Mouse (Mus musculus) gastrocnemius, adult 2 months (tissue): ENCODE measurements around the gene Lasp1. TPM values are rescaled to one million over a fixed set of nuclear protein-coding genes. Genes with fewer than 3 reads are reported as not detected.
A peak's percentile ranks its signal among the peaks of the same experiment; 100 is the strongest.
"Not testable (repeated sequence)": the region's sequence is repeated elsewhere in the genome, so short reads cannot be mapped to it uniquely, and the experiment has no call there.

Experiments
- DNase-seq: peaks from one replicate; pipeline ENCODE4 v3.0.0; 2022
- H3K27ac ChIP-seq: fragments of 200-600 bp; 2 replicates; pipeline ENCODE4 v1.8.1; 2022; ENCODE audit warnings: mild to moderate bottlenecking
- H3K4me3 ChIP-seq: fragments of 200-600 bp; 2 replicates; pipeline ENCODE4 v1.8.1; 2022; ENCODE audit warnings: mild to moderate bottlenecking, moderate library complexity
- CTCF ChIP-seq: fragments of 200-600 bp; IDR thresholded peaks from 2 replicates; pipeline ENCODE4 v1.8.1; 2022; ENCODE audit warnings: antibody characterized with exemption, mild to moderate bottlenecking, moderate library complexity
- intact Hi-C: fragments of 180-260 bp; cut with DNase I; formaldehyde crosslinking; loops from one replicate; pipeline ENCODE4 v1.15.1; 2025
- total RNA-seq, 2 experiments: library from RNA; stranded (reverse); gene quantifications; 2 replicates each; pipeline ENCODE4 v1.2.3; 2021

The Lasp1 gene
- total RNA-seq, 2 experiments from 2014 or later: 10.0 to 16.8 TPM

- intact Hi-C loops: no loop called here
- no peak for TF ChIP-seq CTCF
- DNase-seq: no peak
- H3K4me3 ChIP-seq: no peak overlapping the region
- H3K27ac ChIP-seq: no peak overlapping the region
Measured at GRCm38 (mm10) chr11:97827654-97828053, 28.9 kb downstream of the Lasp1 start.

- Histone ChIP-seq H3K4me3 (no peak overlapping the region), H3K27ac (peak overlapping the region; percentile 52; the same call in 1 of the 2 replicates)
- DNase-seq: no peak
- TF ChIP-seq CTCF: no peak
- intact Hi-C loops: no loop called here
Measured at GRCm38 (mm10) chr11:97829365-97829764, 30.6 kb downstream of the Lasp1 start.

GRCm38 (mm10) chr11:97829913-97830476 is 31.2 kb downstream of the Lasp1 start:
- H3K27ac ChIP-seq: peak overlapping the region; percentile 52
- TF ChIP-seq CTCF: no peak
- H3K4me3 ChIP-seq: no peak overlapping the region
- DNase-seq: no peak
- intact Hi-C loops: no loop called here

GRCm38 (mm10) chr11:97830501-97830900 is 31.7 kb downstream of the Lasp1 start:
- Histone ChIP-seq H3K4me3 (no peak overlapping the region; the same call in 1 of the 2 replicates), H3K27ac (peak overlapping the region; percentile 63)
- no peak for TF ChIP-seq CTCF
- intact Hi-C loops: no loop called here
- DNase-seq: no peak

GRCm38 (mm10) chr11:97832001-97832400 is 33.2 kb downstream of the Lasp1 start:
- Histone ChIP-seq H3K4me3 (peak overlapping the region; percentile 45), H3K27ac (peak overlapping the region; percentile 82)
- DNase-seq: peak; percentile 56
- intact Hi-C loops: no loop called here
- TF ChIP-seq CTCF: no peak

GRCm38 (mm10) chr11:97833352-97833751 is 34.6 kb downstream of the Lasp1 start:
- DNase-seq: no peak

GRCm38 (mm10) chr11:97836541-97836940 is 37.7 kb downstream of the Lasp1 start:
- no peak for DNase-seq
- H3K4me3 ChIP-seq: no peak overlapping the region
- no peak overlapping the region for H3K27ac ChIP-seq
- no peak for TF ChIP-seq CTCF
- intact Hi-C loops: no loop called here

More at GRCm38 (mm10) chr11:97833352-97833751, 34.6 kb downstream of the Lasp1 start:
- TF ChIP-seq CTCF: no peak
- no peak overlapping the region for H3K4me3 ChIP-seq
- intact Hi-C loops: no loop called here
- H3K27ac ChIP-seq: no peak overlapping the region

- H3K4me3 ChIP-seq, H3K27ac ChIP-seq, DNase-seq, intact Hi-C loops: not testable (repeated sequence)
Measured at GRCm38 (mm10) chr11:97837051-97837450, 38.3 kb downstream of the Lasp1 start.

GRCm38 (mm10) chr11:97837641-97838149 is 38.9 kb downstream of the Lasp1 start:
- H3K27ac ChIP-seq: no peak overlapping the region
- no peak for DNase-seq
- no peak for TF ChIP-seq CTCF
- intact Hi-C loops: no loop called here
- H3K4me3 ChIP-seq: no peak overlapping the region

GRCm38 (mm10) chr11:97838779-97839440 is 40.1 kb downstream of the Lasp1 start:
- H3K4me3 ChIP-seq: no peak overlapping the region
- DNase-seq: peak; percentile 52
- intact Hi-C loops: no loop called here
- TF ChIP-seq CTCF: no peak
- H3K27ac ChIP-seq: peak overlapping the region; percentile 72

GRCm38 (mm10) chr11:97839441-97840134 is 40.8 kb downstream of the Lasp1 start:
- DNase-seq: no peak
- Histone ChIP-seq H3K27ac (peak overlapping the region; percentile 81), H3K4me3 (no peak overlapping the region)
- TF ChIP-seq CTCF: no peak
- intact Hi-C loops: loop anchor here (5.0 kb wide), 1 partner anchor 42 kb away; the partner anchor contains the start of gene Lasp1

- peak overlapping the region; percentile 70 for H3K4me3 ChIP-seq
Measured at GRCm38 (mm10) chr11:97840135-97840490, 41.3 kb downstream of the Lasp1 start.

GRCm38 (mm10) chr11:97840539-97840954 is 41.7 kb downstream of the Lasp1 start, which contains the start of gene B230217C12Rik:
Gene B230217C12Rik (plus strand): TSS chr11:97840780.
- peak; percentile 49 for TF ChIP-seq CTCF
- intact Hi-C loops: loop anchor here (5.0 kb wide), 1 partner anchor 43 kb away; the partner anchor contains the start of gene Lasp1
- no peak for DNase-seq
- Histone ChIP-seq H3K27ac (peak within 1 kb of the TSS; percentile 81), H3K4me3 (peak within 1 kb of the TSS; percentile 70)

More at GRCm38 (mm10) chr11:97840135-97840490, 41.3 kb downstream of the Lasp1 start:
- TF ChIP-seq CTCF: no peak
- H3K27ac ChIP-seq: peak overlapping the region; percentile 81
- DNase-seq: no peak
- intact Hi-C loops: loop anchor here (5.0 kb wide), 1 partner anchor 43 kb away; the partner anchor contains the start of gene Lasp1
